Mouse (Mus musculus) lung, postnatal 14 days (tissue): ENCODE data around the gene D130043K22Rik.

ENCODE experiments used
- DNase-seq: peaks from one replicate; pipeline ENCODE4 v3.0.0; 2021

The D130043K22Rik gene

DNA sequence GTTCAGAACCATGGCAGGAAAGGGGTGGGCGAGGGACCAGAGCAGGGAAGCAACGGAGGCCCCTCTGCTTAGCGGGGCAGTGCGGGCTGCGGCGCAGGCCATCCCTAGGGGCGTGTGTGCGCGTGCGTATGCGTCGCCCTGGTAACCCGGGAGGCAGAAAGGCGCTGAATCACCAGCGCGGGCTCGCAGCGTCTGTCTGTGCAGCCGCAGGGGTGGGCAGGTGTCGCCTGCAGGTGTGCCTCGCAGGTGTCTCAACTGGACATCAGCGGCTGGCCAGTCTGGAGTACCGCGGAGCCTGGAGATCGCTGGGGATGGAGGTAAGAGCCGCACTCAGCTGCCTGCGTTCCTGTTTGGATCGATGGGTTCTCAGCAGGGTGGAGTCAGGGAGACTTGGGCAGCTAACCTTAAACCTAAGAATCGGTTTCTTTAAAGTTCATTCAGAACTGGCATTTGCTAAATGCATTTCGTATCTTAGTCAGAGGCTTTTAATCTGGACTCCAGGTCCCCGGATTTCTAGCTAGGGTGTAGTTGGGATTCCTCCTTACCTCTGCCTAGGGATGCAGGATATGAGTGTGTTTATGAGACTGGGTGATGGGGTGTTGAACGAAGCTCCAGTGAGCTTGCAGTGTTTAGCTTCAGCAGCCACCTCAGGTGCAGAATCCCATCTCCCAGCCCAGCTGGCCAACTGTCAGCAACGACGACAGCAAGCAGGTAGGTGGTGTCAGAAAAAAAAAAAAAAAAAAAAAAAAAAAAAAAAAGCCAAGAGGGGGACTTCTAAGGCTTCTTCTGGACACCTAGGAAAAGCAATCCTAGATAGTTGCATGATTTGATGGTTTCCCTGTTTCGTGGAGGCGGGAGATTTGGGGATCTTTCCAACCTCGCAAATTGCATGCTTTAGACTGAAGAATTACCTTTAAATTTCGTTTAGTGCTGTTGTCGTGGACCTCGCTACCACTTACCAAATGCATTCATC, at the start of gene D130043K22Rik:
D130043K22Rik (plus strand) TSS at position 153 of the 973 bp plus-strand sequence.
- peak; percentile 12 for DNase-seq

DNA sequence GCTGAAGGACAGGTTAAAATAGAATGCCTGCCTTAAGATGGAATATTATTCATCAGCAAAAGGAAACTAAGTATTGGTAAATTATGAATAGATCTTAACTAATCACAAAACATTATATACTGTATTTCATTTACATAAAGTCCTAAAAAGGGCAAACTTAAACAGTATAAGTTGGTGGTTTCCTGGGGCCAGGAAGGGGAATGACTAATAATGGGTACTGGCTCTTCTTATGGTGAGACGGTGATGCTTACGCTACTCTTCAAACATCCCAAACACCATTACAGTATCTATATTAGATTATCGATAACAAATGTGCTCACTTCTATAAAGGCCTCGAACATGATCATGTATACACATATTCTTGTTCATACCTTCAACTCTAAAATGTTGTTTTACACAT, 46.2 kb upstream of the D130043K22Rik start:
- DNase-seq = no peak

- no peak for DNase-seq
These were observed 45.6 kb upstream of the D130043K22Rik start for GRCm38 (mm10) chr13:24799378-24799777.

- peak; percentile 34 for DNase-seq
These were observed 44.8 kb upstream of the D130043K22Rik start for GRCm38 (mm10) chr13:24799925-24800673.

- peak; percentile 98 for DNase-seq
These were observed 44.1 kb upstream of the D130043K22Rik start for GRCm38 (mm10) chr13:24800674-24801307.

DNA sequence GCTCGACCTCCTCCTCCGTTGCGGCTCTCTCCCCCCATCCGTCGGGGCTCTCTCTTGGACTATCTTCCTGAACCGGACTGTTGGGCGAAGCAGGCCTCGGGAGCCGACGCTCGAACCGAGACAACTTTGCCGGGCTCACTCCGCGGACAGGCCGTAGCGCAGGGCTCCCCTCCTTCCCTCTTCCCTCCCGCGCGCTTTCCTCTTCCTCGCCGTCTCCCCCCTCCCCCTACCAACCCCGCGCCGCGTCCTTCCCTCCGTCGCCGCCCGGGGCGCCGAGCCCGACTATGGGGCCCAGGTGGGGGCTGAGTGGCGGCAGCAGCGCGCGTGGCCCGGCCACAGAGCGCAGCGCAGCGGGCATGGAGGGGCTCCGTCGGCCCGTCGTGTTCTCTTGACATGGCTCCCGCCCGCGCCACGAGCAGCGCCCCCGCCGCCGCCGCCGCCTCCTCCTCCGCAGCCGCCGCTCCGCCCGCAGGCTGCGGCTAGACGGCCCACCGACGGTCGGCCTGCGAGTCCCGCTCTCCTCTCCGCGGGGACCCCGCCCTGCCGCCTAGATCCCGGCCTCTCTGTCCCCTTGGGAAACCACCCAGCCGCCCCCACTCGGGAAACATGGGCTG, 43.5 kb upstream of the D130043K22Rik start, which contains the start of gene BC005537:
BC005537 (plus strand) TSS at position 350 of the 614 bp plus-strand sequence.
- DNase-seq = peak; percentile 58

- peak; percentile 14 for DNase-seq
These were observed 42.7 kb upstream of the D130043K22Rik start for GRCm38 (mm10) chr13:24802131-24802691.

DNA sequence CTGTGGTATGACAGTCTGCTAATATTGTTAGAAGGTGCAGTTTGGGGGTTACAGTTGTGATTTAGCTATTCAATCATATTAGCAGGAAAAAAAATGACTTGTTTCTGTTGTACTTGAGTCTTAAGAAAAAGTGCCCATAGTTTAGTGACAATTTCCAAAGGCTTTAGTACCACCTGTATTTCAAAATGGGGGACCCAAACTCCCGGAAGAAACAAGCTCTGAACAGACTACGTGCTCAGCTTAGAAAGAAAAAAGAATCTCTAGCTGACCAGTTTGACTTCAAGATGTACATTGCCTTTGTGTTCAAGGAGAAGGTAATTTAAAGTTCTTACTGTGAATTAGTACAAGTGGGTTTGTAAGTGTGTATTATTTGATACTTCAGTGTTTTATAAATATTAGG, 41.7 kb upstream of the D130043K22Rik start:
- DNase-seq = no peak

GRCm38 (mm10) chr13:24806079-24806478, 38.9 kb upstream of the D130043K22Rik start:
- no peak for DNase-seq

DNA sequence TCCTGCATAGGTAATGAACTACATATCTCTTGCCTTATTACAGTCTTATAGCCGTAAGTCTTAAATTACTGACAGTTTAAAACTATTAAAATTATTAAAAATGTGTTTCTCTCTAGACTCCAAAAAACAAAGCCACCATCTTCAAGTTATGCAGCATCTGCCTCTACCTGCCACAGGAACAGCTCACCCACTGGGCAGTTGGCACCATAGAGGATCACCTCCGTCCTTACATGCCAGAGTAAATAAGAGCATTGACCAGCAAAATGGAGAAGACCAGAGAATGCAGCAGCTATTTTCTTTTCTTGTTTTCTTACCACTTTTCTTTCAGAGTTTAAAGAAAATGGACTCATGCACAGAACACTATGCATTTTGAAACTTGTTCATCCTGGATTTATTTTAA, 32.4 kb upstream of the D130043K22Rik start:
- DNase-seq = no peak

GRCm38 (mm10) chr13:24814616-24815015, 30.3 kb upstream of the D130043K22Rik start:
- no peak for DNase-seq

DNA sequence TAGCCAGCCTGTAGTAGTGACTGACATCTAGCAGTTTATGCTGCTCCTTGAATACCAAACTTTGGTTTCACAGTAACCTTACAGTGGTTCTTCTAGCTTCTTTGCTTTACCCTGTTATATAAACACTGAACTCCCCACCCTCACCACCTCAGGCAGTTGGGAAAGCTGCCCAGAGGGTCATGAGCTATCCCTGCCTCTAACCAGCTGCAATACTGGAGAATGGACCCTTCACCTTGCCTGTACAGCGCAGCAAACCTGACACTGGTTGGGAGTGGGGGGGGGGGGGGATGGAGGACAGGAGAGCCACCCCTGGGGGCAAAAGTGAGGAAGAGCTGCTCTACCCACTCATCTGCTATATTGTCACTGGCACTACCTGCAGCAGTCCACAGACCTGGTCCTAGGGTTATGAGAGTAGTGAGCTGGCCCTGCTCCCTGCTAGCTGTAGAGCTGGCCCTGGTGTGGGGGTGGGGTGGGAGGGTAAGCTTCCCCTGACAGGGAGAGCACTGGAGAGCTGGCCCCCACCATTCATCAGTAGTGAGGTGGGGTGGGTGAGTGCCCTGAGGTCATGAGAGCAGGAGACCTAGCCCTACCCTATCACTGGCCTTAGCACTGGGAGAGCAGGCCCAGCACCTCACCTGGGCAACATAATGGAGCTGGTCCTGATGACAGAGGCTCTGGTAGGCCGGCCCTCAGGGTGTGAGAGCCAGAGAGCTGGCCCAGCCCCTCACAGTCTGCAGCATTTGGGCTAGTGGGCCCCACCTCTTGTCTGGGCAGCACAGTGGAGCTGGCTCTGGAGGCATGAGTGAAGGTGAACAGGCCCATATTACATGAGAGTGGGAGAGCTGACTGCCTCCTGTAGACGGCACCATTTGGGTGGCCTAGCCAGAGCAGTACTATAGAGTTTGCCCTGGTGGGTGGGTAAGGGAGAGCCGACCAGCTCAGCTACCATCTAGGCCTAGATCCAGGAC, 28.5 kb upstream of the D130043K22Rik start:
- no peak for DNase-seq

DNA sequence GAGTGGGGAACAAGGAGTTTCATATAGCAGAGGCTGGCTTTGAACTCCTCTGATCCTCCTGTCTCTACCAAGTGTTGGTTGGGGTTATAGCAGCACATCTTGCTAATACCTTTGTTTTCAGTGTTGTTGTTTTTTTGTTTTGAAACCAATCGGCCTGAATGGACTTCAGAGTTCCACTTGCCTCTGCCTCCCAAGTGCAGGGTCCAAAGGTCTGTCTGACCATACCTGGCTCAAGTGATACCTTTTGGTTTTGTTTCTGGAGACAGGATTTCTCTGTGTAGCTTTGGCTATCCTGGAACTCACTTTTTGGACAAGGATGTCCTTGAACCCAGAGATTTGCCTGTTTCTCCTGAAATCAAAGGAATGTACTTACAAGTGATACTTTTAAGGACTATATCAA, 25.0 kb upstream of the D130043K22Rik start:
- DNase-seq = no peak

- no peak for DNase-seq
These were observed 22.1 kb upstream of the D130043K22Rik start for GRCm38 (mm10) chr13:24822663-24823343.

DNA sequence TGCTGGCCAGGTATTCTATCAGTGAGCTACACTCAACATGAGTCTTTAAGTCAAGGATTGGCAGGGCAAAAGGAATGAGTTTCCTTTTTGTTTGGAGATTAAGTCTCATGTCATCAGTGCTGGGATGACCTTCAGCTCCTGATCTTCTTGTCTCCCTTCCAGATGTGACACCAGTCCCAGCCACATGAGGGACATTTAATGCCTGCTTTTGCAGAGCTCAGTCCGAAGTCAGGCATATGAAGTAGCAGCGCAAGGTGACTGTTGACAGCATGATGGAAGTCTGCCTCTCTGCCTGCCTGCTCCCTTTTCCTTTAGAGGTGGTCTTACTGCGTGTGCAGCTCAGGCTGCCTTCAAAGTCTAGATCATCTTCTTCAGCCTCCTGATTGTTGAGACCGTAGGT, 20.3 kb upstream of the D130043K22Rik start:
- DNase-seq = no peak

DNA sequence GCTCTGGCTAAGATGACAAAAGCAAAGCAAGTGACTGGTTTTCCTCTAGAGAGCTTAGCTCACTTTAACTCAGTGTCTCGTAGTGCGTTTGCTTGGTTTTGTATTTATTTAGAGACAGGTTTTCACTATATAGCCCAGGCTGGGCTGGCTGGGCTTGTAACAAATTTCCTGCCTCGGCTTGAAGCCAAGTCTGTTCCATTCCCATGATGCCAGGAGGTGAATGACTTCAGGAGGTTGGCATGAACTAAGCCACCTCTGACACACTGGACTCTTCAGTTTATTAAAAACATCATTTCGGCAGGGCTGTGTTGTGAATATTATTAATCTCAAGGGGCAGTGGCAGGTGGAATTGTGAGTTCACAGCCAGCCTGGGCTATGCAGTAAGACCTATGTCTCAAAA, 19.3 kb upstream of the D130043K22Rik start:
- DNase-seq = no peak

GRCm38 (mm10) chr13:24826116-24826515, 18.8 kb upstream of the D130043K22Rik start:
- no peak for DNase-seq

- DNase-seq = no peak
These were observed 14.1 kb upstream of the D130043K22Rik start for GRCm38 (mm10) chr13:24830756-24831352.

DNA sequence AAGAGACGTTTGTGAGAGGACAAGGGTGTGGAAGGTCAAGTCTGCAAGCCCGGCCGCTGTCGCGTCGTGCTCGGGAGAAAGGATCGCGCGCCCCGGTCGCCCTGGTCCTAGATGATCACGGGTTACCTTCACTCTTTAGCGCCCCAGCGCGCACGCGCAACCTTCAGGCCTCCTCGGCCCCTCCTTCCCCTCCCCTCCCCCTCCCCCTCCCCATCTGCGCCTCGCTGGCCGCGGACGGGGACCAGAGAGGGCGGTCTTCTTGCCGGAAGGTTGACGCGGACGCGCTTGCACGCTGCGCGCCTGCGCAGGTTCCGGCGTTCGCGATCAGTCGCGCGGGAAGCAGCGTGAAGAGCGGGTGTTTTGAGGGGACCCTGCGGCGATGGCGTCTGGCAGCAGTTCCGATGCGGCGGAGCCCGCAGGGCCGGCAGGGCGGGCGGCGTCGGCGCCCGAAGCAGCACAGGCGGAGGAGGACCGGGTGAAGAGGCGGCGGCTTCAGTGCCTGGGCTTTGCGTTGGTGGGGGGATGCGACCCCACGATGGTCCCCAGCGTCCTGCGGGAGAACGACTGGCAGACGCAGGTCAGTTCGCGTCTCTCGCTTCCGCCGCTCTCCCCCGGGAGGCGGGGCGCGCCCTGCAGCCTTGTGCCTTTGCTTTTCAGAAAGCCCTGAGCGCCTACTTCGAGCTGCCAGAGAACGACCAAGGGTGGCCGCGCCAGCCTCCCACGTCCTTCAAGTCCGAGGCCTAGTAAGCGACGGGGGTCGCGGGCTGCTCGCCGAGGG, 13.4 kb upstream of the D130043K22Rik start, which contains the start of the genes Acot13 and Tdp2:
Acot13 (minus strand) TSS at position 188 of the 778 bp plus-strand sequence.
Tdp2 (plus strand) TSS at position 327 of the 778 bp plus-strand sequence.
- peak; percentile 95 for DNase-seq
